Mouse (Mus musculus) lung, embryonic 15.5 days (tissue): ENCODE data around the gene Vmn1r79. TPM values are rescaled to one million over a fixed set of nuclear protein-coding genes. Genes with fewer than 3 reads are reported as not detected.
"Not testable (repeated sequence)": the region's sequence is repeated elsewhere in the genome, so short reads cannot be mapped to it uniquely, and the experiment has no call there.

Experiments
- ATAC-seq: fragments of 200-750 bp; cut with Nextera tagmentation; 2 replicates; pipeline ENCODE4 v1.8.0; 2017; ENCODE audit warnings: moderate number of reproducible peaks, borderline replicate concordance; ENCODE audit not compliant: low FRiP score, low TSS enrichment; ENCODE audit errors: extremely low read depth
- H3K27ac ChIP-seq: fragments of 300-500 bp; sonication (generic); 2 replicates; pipeline ENCODE4 v1.5.1; 2015; ENCODE audit warnings: moderate library complexity, mild to moderate bottlenecking, inconsistent platforms
- H3K27me3 ChIP-seq: fragments of 300-500 bp; sonication (generic); 2 replicates; pipeline ENCODE4 v1.6.1; 2015; ENCODE audit warnings: inconsistent platforms
- H3K36me3 ChIP-seq: fragments of 300-500 bp; sonication (generic); 2 replicates; pipeline ENCODE4 v1.6.1; 2015; ENCODE audit warnings: inconsistent platforms
- H3K4me1 ChIP-seq: fragments of 300-500 bp; sonication (generic); 2 replicates; pipeline ENCODE4 v1.6.1; 2015; ENCODE audit warnings: inconsistent platforms
- H3K4me2 ChIP-seq: fragments of 300-500 bp; sonication (generic); 2 replicates; pipeline ENCODE4 v1.6.1; 2015; ENCODE audit warnings: inconsistent platforms, mild to moderate bottlenecking, moderate library complexity
- H3K4me3 ChIP-seq: fragments of 300-500 bp; sonication (generic); 2 replicates; pipeline ENCODE4 v1.5.1; 2015; ENCODE audit warnings: mild to moderate bottlenecking, inconsistent platforms
- H3K9ac ChIP-seq: fragments of 300-500 bp; sonication (generic); 2 replicates; pipeline ENCODE4 v1.6.1; 2015; ENCODE audit warnings: inconsistent platforms
- H3K9me3 ChIP-seq: fragments of 300-500 bp; sonication (generic); 2 replicates; pipeline ENCODE4 v1.6.1; 2016; ENCODE audit warnings: inconsistent platforms
- WGBS: fragments of 180-500 bp; shearing (Covaris S2); methylation state at CpG from one replicate; pipeline ENCODE4 v1.1.7; 2015; 5-methylcytosine and 5-hydroxymethylcytosine counted together
- polyA plus RNA-seq: library from polyadenylated mRNA; unstranded; fragments of >200 nt; fragmentation: Nextera tagmentation; extraction: Ambion mirVana; gene quantifications from 2 replicates; pipeline ENCODE4 v1.2.1, GENCODE M21; 2015

The Vmn1r79 gene
- not detected in 2 replicates for polyA plus RNA-seq

- not testable (repeated sequence) for H3K4me1 ChIP-seq, H3K36me3 ChIP-seq, ATAC-seq, H3K27ac ChIP-seq, H3K9ac ChIP-seq, H3K4me2 ChIP-seq, H3K4me3 ChIP-seq, H3K27me3 ChIP-seq, H3K9me3 ChIP-seq
Observed at GRCm38 (mm10) chr7:12170979-12171378, at the start of gene Vmn1r79. Gene Vmn1r79, plus strand, starts transcription at chr7:12171279.

- ATAC-seq: no peak
- no peak within 1 kb of the TSS for H3K4me3 ChIP-seq
- WGBS: 46% methylated on average over 2 of the region's 2 CpGs
Observed at GRCm38 (mm10) chr7:12149957-12150356, 21.1 kb upstream of the Vmn1r79 start, which contains the start of gene Vmn1r78. Gene Vmn1r78, plus strand, starts transcription at chr7:12150257.

GRCm38 (mm10) chr7:12156463-12156862, 14.6 kb upstream of the Vmn1r79 start:
- not testable (repeated sequence) for H3K4me1 ChIP-seq, H3K36me3 ChIP-seq, H3K4me3 ChIP-seq, H3K27ac ChIP-seq, H3K4me2 ChIP-seq, H3K27me3 ChIP-seq, H3K9ac ChIP-seq, H3K9me3 ChIP-seq, ATAC-seq
- WGBS: 38% methylated on average over 1 of the region's 1 CpGs

More at GRCm38 (mm10) chr7:12149957-12150356, 21.1 kb upstream of the Vmn1r79 start, which contains the start of gene Vmn1r78:
- Histone ChIP-seq H3K4me2 (no peak within 1 kb of the TSS), H3K27me3 (no peaks in the 10 kb centered on the region), H3K4me1 (no peaks in the 10 kb centered on the region), H3K9ac (no peak within 1 kb of the TSS), H3K27ac (no peak within 1 kb of the TSS), H3K36me3 (no peaks in the 10 kb centered on the region), H3K9me3 (no peaks in the 10 kb centered on the region)

- H3K36me3 ChIP-seq: not testable (repeated sequence)
Observed at GRCm38 (mm10) chr7:12172926-12173325, 1.8 kb downstream of the Vmn1r79 start.

GRCm38 (mm10) chr7:12188986-12189385, 17.9 kb downstream of the Vmn1r79 start, which contains the start of gene Vmn1r80:
Gene Vmn1r80, plus strand, starts transcription at chr7:12189286.
- no peaks in the 10 kb centered on the region for H3K4me1 ChIP-seq
- no peaks in the 10 kb centered on the region for H3K27me3 ChIP-seq
- H3K4me2 ChIP-seq: no peak within 1 kb of the TSS
- no peaks in the 10 kb centered on the region for H3K36me3 ChIP-seq
- H3K9ac ChIP-seq: no peak within 1 kb of the TSS
- H3K27ac ChIP-seq: no peak within 1 kb of the TSS
- H3K4me3 ChIP-seq: no peak within 1 kb of the TSS
- H3K9me3 ChIP-seq: no peaks in the 10 kb centered on the region
- 88% methylated on average over 1 of the region's 1 CpGs for WGBS
- no peak for ATAC-seq

More at GRCm38 (mm10) chr7:12172926-12173325, 1.8 kb downstream of the Vmn1r79 start:
- not testable (repeated sequence) for H3K4me3 ChIP-seq, ATAC-seq, H3K4me2 ChIP-seq, H3K4me1 ChIP-seq, H3K9me3 ChIP-seq, H3K27me3 ChIP-seq, H3K27ac ChIP-seq, H3K9ac ChIP-seq
- 49% methylated on average over 2 of the region's 2 CpGs for WGBS

- ATAC-seq: no peak
- 64% methylated on average over 2 of the region's 2 CpGs for WGBS
- H3K9ac ChIP-seq: no peak overlapping the region
- H3K9me3 ChIP-seq: peaks cover 2% of the 10 kb centered on the region; the same call in 1 of the 2 replicates
- H3K27me3 ChIP-seq: no peaks in the 10 kb centered on the region
- H3K4me1 ChIP-seq: no peaks in the 10 kb centered on the region
- H3K4me2 ChIP-seq: no peak overlapping the region
- no peak overlapping the region for H3K4me3 ChIP-seq
- H3K36me3 ChIP-seq: no peaks in the 10 kb centered on the region
- no peak overlapping the region for H3K27ac ChIP-seq
Observed at GRCm38 (mm10) chr7:12204141-12204540, 33.1 kb downstream of the Vmn1r79 start.

Other genes starting within 250 kb of the Vmn1r79 start
- not detected in 2 replicates for gene Vmn1r76, start 233.1 kb upstream of the Vmn1r79 start, polyA plus RNA-seq
- not detected in 2 replicates for gene Vmn1r77, start 134.5 kb upstream of the Vmn1r79 start, polyA plus RNA-seq
- gene Vmn1r78, start 21.0 kb upstream of the Vmn1r79 start, polyA plus RNA-seq: not detected in 2 replicates
- not detected in 2 replicates for gene Vmn1r80, start 18.0 kb downstream of the Vmn1r79 start, polyA plus RNA-seq
- gene Vmn1r81, start 97.0 kb downstream of the Vmn1r79 start, polyA plus RNA-seq: not detected in 2 replicates
- gene Vmn1r82, start 129.2 kb downstream of the Vmn1r79 start, polyA plus RNA-seq: not detected in 2 replicates
- not detected in 2 replicates for gene Vmn1r83, start 158.2 kb downstream of the Vmn1r79 start, polyA plus RNA-seq
- gene Vmn1r84, start 198.0 kb downstream of the Vmn1r79 start, polyA plus RNA-seq: not detected in 2 replicates